Mouse (Mus musculus) ZHBTc4 (cell line): ENCODE measurements around the gene Sspo.
A peak's percentile ranks its signal among the peaks of the same experiment; 100 is the strongest.
"Not testable (repeated sequence)": the region's sequence is repeated elsewhere in the genome, so short reads cannot be mapped to it uniquely, and the experiment has no call there.

Experiments
- DNase-seq: peaks from one replicate; pipeline ENCODE4 v3.0.0-alpha.2; 2011; ENCODE audit warnings: low read depth, low spot score

The Sspo gene

GRCm38 (mm10) chr6:48487747-48488725 lies 40.0 kb downstream of the Sspo start:
- peak; percentile 20 for DNase-seq

GRCm38 (mm10) chr6:48489741-48490140 lies 41.7 kb downstream of the Sspo start:
- DNase-seq, result no peak

GRCm38 (mm10) chr6:48491361-48491760 lies 43.3 kb downstream of the Sspo start:
- no peak for DNase-seq

GRCm38 (mm10) chr6:48493136-48493730 lies 45.2 kb downstream of the Sspo start:
- peak; percentile 95 for DNase-seq

- no peak for DNase-seq
Observed at GRCm38 (mm10) chr6:48497521-48497920, 49.5 kb downstream of the Sspo start.

GRCm38 (mm10) chr6:48503847-48504240 lies 55.8 kb downstream of the Sspo start:
- DNase-seq, result no peak

GRCm38 (mm10) chr6:48504241-48504854 lies 56.3 kb downstream of the Sspo start:
- DNase-seq, result peak; percentile 76

GRCm38 (mm10) chr6:48508087-48508486 lies 60.1 kb downstream of the Sspo start:
- no peak for DNase-seq

- no peak for DNase-seq
Observed at GRCm38 (mm10) chr6:48510426-48510825, 62.4 kb downstream of the Sspo start.

GRCm38 (mm10) chr6:48511861-48512260 lies 63.8 kb downstream of the Sspo start:
- DNase-seq, result no peak

- DNase-seq, result not testable (repeated sequence)
Observed at GRCm38 (mm10) chr6:48524882-48525281, 76.9 kb downstream of the Sspo start.

GRCm38 (mm10) chr6:48527901-48528300 lies 79.9 kb downstream of the Sspo start:
- no peak for DNase-seq

GRCm38 (mm10) chr6:48529261-48529660 lies 81.2 kb downstream of the Sspo start:
- peak; percentile 42 for DNase-seq

GRCm38 (mm10) chr6:48529871-48530440 lies 81.9 kb downstream of the Sspo start:
- peak; percentile 38 for DNase-seq

- DNase-seq, result no peak
Observed at GRCm38 (mm10) chr6:48530862-48531261, 82.8 kb downstream of the Sspo start.

- no peak for DNase-seq
Observed at GRCm38 (mm10) chr6:48533475-48533874, 85.4 kb downstream of the Sspo start.

GRCm38 (mm10) chr6:48534913-48535312 lies 86.9 kb downstream of the Sspo start:
- no peak for DNase-seq

- no peak for DNase-seq
Observed at GRCm38 (mm10) chr6:48536091-48536490, 88.1 kb downstream of the Sspo start.

GRCm38 (mm10) chr6:48537105-48537954 lies 89.3 kb downstream of the Sspo start, which contains the start of gene Atp6v0e2:
TSS of gene Atp6v0e2 (plus strand) at chr6:48537615.
- peak; percentile 95 for DNase-seq

GRCm38 (mm10) chr6:48538841-48539737 lies 91.1 kb downstream of the Sspo start:
- DNase-seq, result peak; percentile 83
